Mouse (Mus musculus): ENCODE measurements around the gene Ptprd.

GRCm38 (mm10) chr4:76155750-76156149, 2056.0 kb downstream of the Ptprd start:
- TF ChIP-seq POLR2A (IDR thresholded peaks at IDR 0.05; ENCODE audit: borderline replicate concordance, insufficient read depth, low read length) (no peak), CTCF (IDR thresholded peaks at IDR 0.05; ENCODE audit: borderline replicate concordance, insufficient read depth, low read depth, low read length) (no peak)
